Mouse (Mus musculus): ENCODE measurements at regions not wholly inside any gene's neighbourhood (a gene's known extent, or its start where the extent isn't known, plus 50 kb on each side); places are given as distances from the start of the nearest gene placed in this dataset.

GRCm38 (mm10) chr2:128395308-128396007, 195.6 kb upstream of the Spdye4c start:
- DNase-seq (ENCODE audit: low spot score) = no peak

GRCm38 (mm10) chr2:128396008-128396346, 195.0 kb upstream of the Spdye4c start:
- peak; percentile 97 for DNase-seq (ENCODE audit: low spot score)

- no peak for DNase-seq (ENCODE audit: low spot score)
These were observed 189.7 kb upstream of the Spdye4c start for GRCm38 (mm10) chr2:128401359-128401758.

- DNase-seq (ENCODE audit: low spot score) = no peak
These were observed 187.7 kb upstream of the Spdye4c start for GRCm38 (mm10) chr2:128403143-128403935.

- no peak for DNase-seq (ENCODE audit: low spot score)
These were observed 186.6 kb upstream of the Spdye4c start for GRCm38 (mm10) chr2:128404405-128404804.

GRCm38 (mm10) chr2:128407076-128407475, 183.9 kb upstream of the Spdye4c start:
- DNase-seq (ENCODE audit: low spot score) = no peak

GRCm38 (mm10) chr2:128408718-128409117, 182.3 kb upstream of the Spdye4c start:
- DNase-seq (ENCODE audit: low spot score) = peak; percentile 82

- DNase-seq (ENCODE audit: low spot score) = peak; percentile 78
These were observed 178.7 kb upstream of the Spdye4c start for GRCm38 (mm10) chr2:128412352-128412751.

GRCm38 (mm10) chr2:128412974-128413373, 178.0 kb upstream of the Spdye4c start:
- DNase-seq (ENCODE audit: low spot score) = no peak

- no peak for DNase-seq (ENCODE audit: low spot score)
These were observed 176.3 kb upstream of the Spdye4c start for GRCm38 (mm10) chr2:128414588-128415240.

GRCm38 (mm10) chr2:128416416-128416815, 174.6 kb upstream of the Spdye4c start:
- DNase-seq (ENCODE audit: low spot score) = no peak

GRCm38 (mm10) chr2:128418960-128419359, 172.0 kb upstream of the Spdye4c start:
- DNase-seq (ENCODE audit: low spot score) = no peak

GRCm38 (mm10) chr2:128420406-128420805, 170.6 kb upstream of the Spdye4c start:
- no peak for DNase-seq (ENCODE audit: low spot score)

GRCm38 (mm10) chr2:128422677-128423076, 168.3 kb upstream of the Spdye4c start:
- DNase-seq (ENCODE audit: low spot score) = no peak

GRCm38 (mm10) chr2:128424236-128424635, 166.8 kb upstream of the Spdye4c start:
- DNase-seq (ENCODE audit: low spot score) = no peak

GRCm38 (mm10) chr2:128427181-128427880, 163.7 kb upstream of the Spdye4c start:
- no peak for DNase-seq (ENCODE audit: low spot score)

GRCm38 (mm10) chr2:128428154-128428553, 162.9 kb upstream of the Spdye4c start:
- no peak for DNase-seq (ENCODE audit: low spot score)

- no peak for DNase-seq (ENCODE audit: low spot score)
These were observed 162.1 kb upstream of the Spdye4c start for GRCm38 (mm10) chr2:128428651-128429633.

- no peak for DNase-seq (ENCODE audit: low spot score)
These were observed 161.2 kb upstream of the Spdye4c start for GRCm38 (mm10) chr2:128429786-128430185.

- DNase-seq (ENCODE audit: low spot score) = no peak
These were observed 160.2 kb upstream of the Spdye4c start for GRCm38 (mm10) chr2:128430776-128431291.

- DNase-seq (ENCODE audit: low spot score) = no peak
These were observed 159.3 kb upstream of the Spdye4c start for GRCm38 (mm10) chr2:128431751-128432150.

Data from testis, postnatal 10 days (tissue).